Mouse (Mus musculus) forebrain, embryonic 14.5 days (tissue): ENCODE data around the gene Hfe2. TPM values are rescaled to one million over a fixed set of nuclear protein-coding genes. Genes with fewer than 3 reads are reported as not detected.
"Not testable (repeated sequence)": the region's sequence is repeated elsewhere in the genome, so short reads cannot be mapped to it uniquely, and the experiment has no call there.

Experiments used
- ATAC-seq: fragments of 200-750 bp; cut with Nextera tagmentation; 2 replicates; pipeline ENCODE4 v1.8.0; 2017; ENCODE audit warnings: mild to moderate bottlenecking, moderate library complexity
- DNase-seq: peaks from one replicate; pipeline ENCODE4 v3.0.0-alpha.2; 2015; ENCODE audit warnings: low spot score
- H3K27ac ChIP-seq: fragments of 300-500 bp; sonication (generic); 2 replicates; pipeline ENCODE4 v1.5.1; 2014; ENCODE audit warnings: low read depth, mild to moderate bottlenecking, control low read depth, low read length, moderate library complexity
- H3K27me3 ChIP-seq: fragments of 300-500 bp; sonication (generic); replicated peaks from 2 replicates; pipeline ENCODE4 v1.6.1; 2014; ENCODE audit warnings: low read length, control low read depth, mixed read lengths; ENCODE audit not compliant: control insufficient read depth, insufficient read depth
- H3K36me3 ChIP-seq: fragments of 300-500 bp; sonication (generic); 2 replicates; pipeline ENCODE4 v1.6.1; 2014; ENCODE audit warnings: low read length, control low read depth; ENCODE audit not compliant: control insufficient read depth, insufficient read depth
- H3K4me1 ChIP-seq: fragments of 300-500 bp; sonication (generic); 2 replicates; pipeline ENCODE4 v1.6.1; 2014; ENCODE audit warnings: antibody characterized with exemption, low read length, control low read depth; ENCODE audit not compliant: control insufficient read depth, insufficient read depth
- H3K4me2 ChIP-seq: fragments of 300-500 bp; sonication (generic); 2 replicates; pipeline ENCODE4 v1.6.1; 2014; ENCODE audit warnings: mild to moderate bottlenecking, control low read depth, low read length
- H3K4me3 ChIP-seq: fragments of 300-500 bp; sonication (generic); 2 replicates; pipeline ENCODE4 v1.5.1; 2014; ENCODE audit warnings: low read depth, low read length, control low read depth
- H3K9ac ChIP-seq: fragments of 300-500 bp; sonication (generic); 2 replicates; pipeline ENCODE4 v1.6.1; 2014; ENCODE audit warnings: mild to moderate bottlenecking, low read length, control low read depth, moderate library complexity
- H3K9me3 ChIP-seq: fragments of 300-500 bp; sonication (generic); replicated peaks from 2 replicates; pipeline ENCODE4 v1.6.1; 2016; ENCODE audit warnings: low read length, control low read depth, mixed read lengths; ENCODE audit not compliant: control insufficient read depth
- WGBS: fragments of 180-500 bp; shearing (Covaris S2); extraction: QIAGEN DNeasy Blood & Tissue Kit; methylation state at CpG from one replicate; pipeline ENCODE4 v1.1.7; 2014; 5-methylcytosine and 5-hydroxymethylcytosine counted together
- polyA plus RNA-seq: library from polyadenylated mRNA; unstranded; fragments of >200 nt; fragmentation: Nextera tagmentation; extraction: Ambion mirVana; gene quantifications from 2 replicates; pipeline ENCODE4 v1.2.1, GENCODE M21; 2014

Hfe2 gene
- polyA plus RNA-seq, 1 experiment from 2014 or later, result 0.41 TPM

GRCm38 (mm10) chr3:96484921-96485320 lies 40.1 kb upstream of the Hfe2 start:
- no peak for DNase-seq
- H3K9me3 ChIP-seq, result no peaks in the 10 kb centered on the region
- WGBS, result 77% methylated on average over 4 of the region's 4 CpGs
- H3K4me1 ChIP-seq, result no peaks in the 10 kb centered on the region
- ATAC-seq, result no peak
- H3K27ac ChIP-seq, result no peak overlapping the region
- no peak overlapping the region for H3K9ac ChIP-seq
- 0 out of 2 replicates have a peak, but pooled peaks cover 3% of the 10 kb centered on the region for H3K27me3 ChIP-seq
- no peak overlapping the region for H3K4me3 ChIP-seq
- H3K4me2 ChIP-seq, result no peak overlapping the region
- H3K36me3 ChIP-seq, result no peaks in the 10 kb centered on the region

GRCm38 (mm10) chr3:96485361-96485760 lies 39.6 kb upstream of the Hfe2 start:
- Histone ChIP-seq H3K9ac (no peak overlapping the region), H3K4me3 (no peak overlapping the region), H3K4me1 (no peaks in the 10 kb centered on the region), H3K27me3 (0 out of 2 replicates have a peak, but pooled peaks cover 3% of the 10 kb centered on the region), H3K36me3 (no peaks in the 10 kb centered on the region), H3K4me2 (no peak overlapping the region), H3K9me3 (no peaks in the 10 kb centered on the region), H3K27ac (no peak overlapping the region)
- 80% methylated on average over 2 of the region's 2 CpGs for WGBS
- ATAC-seq (no peak), DNase-seq (no peak)

GRCm38 (mm10) chr3:96486064-96486827 lies 38.7 kb upstream of the Hfe2 start:
- not testable (repeated sequence) for H3K4me2 ChIP-seq, H3K36me3 ChIP-seq
- WGBS, result 2% methylated on average over 3 of the region's 34 CpGs

GRCm38 (mm10) chr3:96486828-96487559 lies 38.0 kb upstream of the Hfe2 start:
- not testable (repeated sequence) for H3K9me3 ChIP-seq, H3K36me3 ChIP-seq, H3K27me3 ChIP-seq, H3K9ac ChIP-seq, H3K27ac ChIP-seq, H3K4me1 ChIP-seq, DNase-seq
- peak overlapping the region; percentile 58 for H3K4me2 ChIP-seq
- 13% methylated on average over 5 of the region's 38 CpGs for WGBS
- H3K4me3 ChIP-seq, result peak overlapping the region; percentile 22
- ATAC-seq, result peak; percentile 81

More at GRCm38 (mm10) chr3:96486064-96486827, 38.7 kb upstream of the Hfe2 start:
- not testable (repeated sequence) for H3K4me3 ChIP-seq, H3K27me3 ChIP-seq, H3K9me3 ChIP-seq, H3K4me1 ChIP-seq, DNase-seq, H3K27ac ChIP-seq, H3K9ac ChIP-seq
- peak; percentile 30 for ATAC-seq

- peak overlapping the region; percentile 58 for H3K4me2 ChIP-seq
- no peaks in the 10 kb centered on the region for H3K4me1 ChIP-seq
- H3K36me3 ChIP-seq, result no peaks in the 10 kb centered on the region
- H3K9ac ChIP-seq, result peak overlapping the region; percentile 56
- 3% methylated on average over 26 of the region's 26 CpGs for WGBS
- H3K9me3 ChIP-seq, result no peaks in the 10 kb centered on the region
- DNase-seq, result peak; percentile 45
- ATAC-seq, result no peak
- H3K4me3 ChIP-seq, result peak overlapping the region; percentile 30
- peak overlapping the region; percentile 88 for H3K27ac ChIP-seq
- H3K27me3 ChIP-seq, result 0 out of 2 replicates have a peak, but pooled peaks cover 3% of the 10 kb centered on the region
Measured at GRCm38 (mm10) chr3:96487596-96488289, 37.2 kb upstream of the Hfe2 start.

GRCm38 (mm10) chr3:96488290-96488906 lies 36.6 kb upstream of the Hfe2 start:
- H3K4me1 ChIP-seq, H3K36me3 ChIP-seq, H3K27me3 ChIP-seq, H3K9me3 ChIP-seq, DNase-seq: not testable (repeated sequence)
- ATAC-seq, result peak; percentile 85
- peak overlapping the region; percentile 30 for H3K4me3 ChIP-seq
- 0% methylated on average over 1 of the region's 55 CpGs for WGBS
- H3K9ac ChIP-seq, result peak overlapping the region; percentile 56
- peak overlapping the region; percentile 58 for H3K4me2 ChIP-seq
- peak overlapping the region; percentile 88 for H3K27ac ChIP-seq

GRCm38 (mm10) chr3:96488907-96489629 lies 35.9 kb upstream of the Hfe2 start:
- H3K4me1 ChIP-seq, H3K4me2 ChIP-seq, H3K36me3 ChIP-seq, H3K27me3 ChIP-seq, H3K9me3 ChIP-seq, H3K9ac ChIP-seq, DNase-seq: not testable (repeated sequence)
- H3K4me3 ChIP-seq, result 0 out of 2 replicates have a peak overlapping the region, but pooled peaks have one; percentile 14
- ATAC-seq, result peak; percentile 60
- H3K27ac ChIP-seq, result peak overlapping the region; percentile 72; the same call in 1 of the 2 replicates
- WGBS, result under 1% methylated on average over 9 of the region's 31 CpGs

- ATAC-seq, H3K9me3 ChIP-seq, H3K4me2 ChIP-seq, H3K27me3 ChIP-seq, H3K9ac ChIP-seq, H3K4me3 ChIP-seq, H3K36me3 ChIP-seq, DNase-seq, H3K4me1 ChIP-seq: not testable (repeated sequence)
- WGBS, result 47% methylated on average over 5 of the region's 8 CpGs
- 0 out of 2 replicates have a peak overlapping the region, but pooled peaks have one; percentile 70 for H3K27ac ChIP-seq
Measured at GRCm38 (mm10) chr3:96489636-96490035, 35.3 kb upstream of the Hfe2 start.
